Mouse (Mus musculus): ENCODE measurements around the gene Dda1. TPM values are rescaled to one million over a fixed set of nuclear protein-coding genes. Genes with fewer than 3 reads are reported as not detected.
"Not testable (repeated sequence)": the region's sequence is repeated elsewhere in the genome, so short reads cannot be mapped to it uniquely, and the experiment has no call there.

The Dda1 gene
- 119 and 121 TPM in 2 replicates for polyA plus RNA-seq (2012; rRNA removed)

DNA sequence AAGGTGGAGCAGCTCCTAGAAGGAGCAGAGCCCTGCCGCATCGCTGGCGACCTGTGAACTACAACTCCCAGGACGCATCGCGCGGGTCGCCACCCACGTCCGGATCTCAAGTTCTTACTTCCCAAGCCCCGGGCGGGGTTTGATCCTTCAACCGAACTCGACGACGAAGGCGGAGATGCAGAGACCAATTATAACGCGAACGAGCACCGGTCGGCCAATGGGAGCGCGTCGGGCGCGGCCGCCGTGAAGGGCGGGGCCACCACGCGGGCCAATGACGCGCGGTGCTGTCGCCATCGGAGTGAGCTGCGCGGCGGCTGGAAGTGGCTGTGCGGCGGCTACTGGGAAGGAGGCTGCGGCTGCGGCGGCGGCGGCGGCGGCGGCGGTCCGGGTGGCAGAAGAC is at the start of gene Dda1:
Gene Dda1, plus strand, starts transcription at position 284 of the 400 bp plus-strand sequence.
- H3K27ac ChIP-seq (ENCODE audit: insufficient read depth, low read length), result peak within 1 kb of the TSS; percentile 41; the same call in 1 of the 2 replicates
- H3K4me1 ChIP-seq (ENCODE audit: control insufficient read depth, insufficient read depth, low read length), result peaks cover 17% of the 10 kb centered on the region
- H3K4me3 ChIP-seq (replicated peaks; ENCODE audit: insufficient read depth, low read depth, low read length), result peak within 1 kb of the TSS; percentile 90
- TF ChIP-seq POLR2A (IDR thresholded peaks at IDR 0.05; ENCODE audit: borderline replicate concordance, insufficient read depth, low read length), result peak; percentile 59
- TF ChIP-seq CTCF (IDR thresholded peaks at IDR 0.05; ENCODE audit: borderline replicate concordance, insufficient read depth, low read depth, low read length), result no peak
- H3K27me3 ChIP-seq (ENCODE audit: control insufficient read depth, insufficient read depth, low read length), result no peaks in the 10 kb centered on the region
- under 1% methylated on average over 47 of the region's 52 CpGs for WGBS
- DNase-seq, result peak; percentile 97 to 99

DNA sequence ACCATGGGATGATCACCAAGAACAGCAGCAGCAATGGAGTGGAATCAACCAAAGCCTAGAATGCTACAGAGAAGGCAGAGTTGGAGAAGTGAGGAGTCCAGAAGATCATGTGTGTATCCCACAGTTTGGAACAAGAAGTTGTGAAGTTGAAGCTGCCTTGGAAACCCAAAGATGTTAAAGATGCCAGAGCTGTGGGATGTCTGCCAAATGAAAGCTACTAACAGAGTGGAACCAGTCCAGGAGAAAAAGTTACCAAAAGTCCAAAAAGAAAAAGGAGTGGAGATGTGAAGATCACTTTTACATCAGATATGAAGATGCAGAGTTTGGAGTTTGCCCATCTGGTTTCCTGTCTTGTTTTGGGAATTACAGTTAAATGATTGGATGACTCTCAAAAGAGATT is 46.9 kb upstream of the Dda1 start:
- DNase-seq, result no peak
- H3K27ac ChIP-seq (ENCODE audit: insufficient read depth, low read length), result no peak overlapping the region
- TF ChIP-seq CTCF (IDR thresholded peaks at IDR 0.05; ENCODE audit: borderline replicate concordance, insufficient read depth, low read depth, low read length), result no peak
- no peak for TF ChIP-seq POLR2A (IDR thresholded peaks at IDR 0.05; ENCODE audit: borderline replicate concordance, insufficient read depth, low read length)
- no peaks in the 10 kb centered on the region for H3K27me3 ChIP-seq (ENCODE audit: control insufficient read depth, insufficient read depth, low read length)
- no peak overlapping the region for H3K4me3 ChIP-seq (replicated peaks; ENCODE audit: insufficient read depth, low read depth, low read length)
- no peaks in the 10 kb centered on the region for H3K4me1 ChIP-seq (ENCODE audit: control insufficient read depth, insufficient read depth, low read length)

GRCm38 (mm10) chr8:71432935-71433334 is 36.1 kb upstream of the Dda1 start:
- not testable (repeated sequence) for H3K27me3 ChIP-seq (ENCODE audit: control insufficient read depth, insufficient read depth, low read length); DNase-seq; H3K4me1 ChIP-seq (ENCODE audit: control insufficient read depth, insufficient read depth, low read length); H3K4me3 ChIP-seq (replicated peaks; ENCODE audit: insufficient read depth, low read depth, low read length); H3K27ac ChIP-seq (ENCODE audit: insufficient read depth, low read length)
- whole genome bisulfite sequencing, result 89% methylated on average over 1 of the region's 1 CpGs

GRCm38 (mm10) chr8:71437041-71437440 is 32.0 kb upstream of the Dda1 start:
- no peak for DNase-seq
- Histone ChIP-seq H3K27ac (ENCODE audit: insufficient read depth, low read length) (no peak overlapping the region), H3K4me1 (ENCODE audit: control insufficient read depth, insufficient read depth, low read length) (no peaks in the 10 kb centered on the region), H3K27me3 (ENCODE audit: control insufficient read depth, insufficient read depth, low read length) (no peaks in the 10 kb centered on the region), H3K4me3 (replicated peaks; ENCODE audit: insufficient read depth, low read depth, low read length) (no peak overlapping the region)
- TF ChIP-seq POLR2A (IDR thresholded peaks at IDR 0.05; ENCODE audit: borderline replicate concordance, insufficient read depth, low read length) (no peak), CTCF (IDR thresholded peaks at IDR 0.05; ENCODE audit: borderline replicate concordance, insufficient read depth, low read depth, low read length) (no peak)
- 49% methylated on average over 3 of the region's 3 CpGs for WGBS

DNA sequence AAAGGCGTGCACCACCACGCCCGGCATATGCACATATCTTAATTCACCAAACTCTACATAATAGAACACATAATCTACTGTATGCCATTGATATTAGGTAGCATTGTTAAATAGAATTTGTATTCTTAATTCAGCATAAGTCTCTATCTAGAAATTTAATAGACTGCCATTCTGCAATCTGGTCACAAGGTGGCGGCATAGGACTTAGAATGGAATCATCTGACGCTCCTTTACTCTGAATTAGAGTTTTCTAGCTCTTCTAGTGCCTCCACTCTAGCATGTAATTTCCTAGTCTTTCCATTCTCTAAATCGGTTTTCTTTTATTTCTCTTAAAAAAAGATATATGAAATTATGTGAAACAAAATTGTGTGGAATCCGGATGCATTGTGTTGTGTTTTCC is 27.6 kb upstream of the Dda1 start:
- WGBS, result under 1% methylated on average over 7 of the region's 7 CpGs
- Histone ChIP-seq H3K4me3 (replicated peaks; ENCODE audit: insufficient read depth, low read depth, low read length) (no peak overlapping the region), H3K27ac (ENCODE audit: insufficient read depth, low read length) (no peak overlapping the region), H3K27me3 (ENCODE audit: control insufficient read depth, insufficient read depth, low read length) (no peaks in the 10 kb centered on the region), H3K4me1 (ENCODE audit: control insufficient read depth, insufficient read depth, low read length) (no peaks in the 10 kb centered on the region)
- peak; percentile 40 to 48 for DNase-seq
- TF ChIP-seq POLR2A (IDR thresholded peaks at IDR 0.05; ENCODE audit: borderline replicate concordance, insufficient read depth, low read length), result no peak
- peak; percentile 53; the same call in 1 of the 2 replicates for TF ChIP-seq CTCF (IDR thresholded peaks at IDR 0.05; ENCODE audit: borderline replicate concordance, insufficient read depth, low read depth, low read length)

DNA sequence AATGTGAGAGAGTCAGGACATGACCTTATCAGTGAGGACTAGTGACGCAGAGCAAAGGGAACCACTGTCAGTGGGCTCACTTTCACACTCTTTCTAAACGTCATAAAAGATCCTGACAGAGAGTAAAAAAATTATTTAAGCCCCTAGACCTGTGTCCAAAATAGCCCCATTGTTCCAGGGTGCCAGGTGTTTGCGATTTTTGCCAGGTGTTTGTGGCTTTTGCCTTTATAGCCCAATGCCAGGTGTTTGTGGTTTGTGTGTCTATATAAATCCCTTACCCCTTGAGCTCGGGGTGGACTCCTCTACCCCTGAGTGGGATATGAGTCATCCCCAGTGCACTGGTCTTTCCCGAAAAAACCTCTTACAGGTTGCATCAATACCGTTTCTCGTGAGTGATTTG is 23.9 kb upstream of the Dda1 start:
- H3K27me3 ChIP-seq (ENCODE audit: control insufficient read depth, insufficient read depth, low read length), result no peaks in the 10 kb centered on the region
- WGBS, result 79% methylated on average over 7 of the region's 7 CpGs
- TF ChIP-seq POLR2A (IDR thresholded peaks at IDR 0.05; ENCODE audit: borderline replicate concordance, insufficient read depth, low read length), result no peak
- TF ChIP-seq CTCF (IDR thresholded peaks at IDR 0.05; ENCODE audit: borderline replicate concordance, insufficient read depth, low read depth, low read length), result no peak
- no peak overlapping the region for H3K4me3 ChIP-seq (replicated peaks; ENCODE audit: insufficient read depth, low read depth, low read length)
- no peak for DNase-seq
- H3K4me1 ChIP-seq (ENCODE audit: control insufficient read depth, insufficient read depth, low read length), result no peaks in the 10 kb centered on the region
- H3K27ac ChIP-seq (ENCODE audit: insufficient read depth, low read length), result no peak overlapping the region

DNA sequence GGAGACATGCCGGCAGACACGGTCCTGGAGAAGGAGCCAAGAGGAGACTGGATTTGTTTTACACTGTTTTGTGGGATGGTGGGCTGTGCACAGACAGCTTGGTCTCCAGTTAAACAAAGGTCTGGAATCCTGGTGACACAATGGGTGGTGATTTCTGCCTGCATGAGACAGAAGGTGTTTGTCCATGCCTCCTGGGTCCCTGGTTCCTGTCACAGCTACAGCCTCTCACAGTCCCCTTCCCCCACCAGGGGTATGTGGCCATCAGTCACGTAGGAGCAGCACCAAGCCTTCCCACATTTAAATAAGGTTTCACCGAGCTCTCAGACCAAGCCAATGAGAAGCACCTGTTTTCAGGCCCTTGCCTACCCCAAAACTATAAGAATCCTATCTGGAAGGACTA is 17.7 kb upstream of the Dda1 start:
- H3K27ac ChIP-seq (ENCODE audit: insufficient read depth, low read length), result no peak overlapping the region
- no peaks in the 10 kb centered on the region; the same call in 1 of the 2 replicates for H3K4me1 ChIP-seq (ENCODE audit: control insufficient read depth, insufficient read depth, low read length)
- no peak for DNase-seq
- H3K27me3 ChIP-seq (ENCODE audit: control insufficient read depth, insufficient read depth, low read length), result no peaks in the 10 kb centered on the region
- no peak for TF ChIP-seq POLR2A (IDR thresholded peaks at IDR 0.05; ENCODE audit: borderline replicate concordance, insufficient read depth, low read length)
- no peak for TF ChIP-seq CTCF (IDR thresholded peaks at IDR 0.05; ENCODE audit: borderline replicate concordance, insufficient read depth, low read depth, low read length)
- H3K4me3 ChIP-seq (replicated peaks; ENCODE audit: insufficient read depth, low read depth, low read length), result no peak overlapping the region
- 68% methylated on average over 4 of the region's 4 CpGs for WGBS

DNA sequence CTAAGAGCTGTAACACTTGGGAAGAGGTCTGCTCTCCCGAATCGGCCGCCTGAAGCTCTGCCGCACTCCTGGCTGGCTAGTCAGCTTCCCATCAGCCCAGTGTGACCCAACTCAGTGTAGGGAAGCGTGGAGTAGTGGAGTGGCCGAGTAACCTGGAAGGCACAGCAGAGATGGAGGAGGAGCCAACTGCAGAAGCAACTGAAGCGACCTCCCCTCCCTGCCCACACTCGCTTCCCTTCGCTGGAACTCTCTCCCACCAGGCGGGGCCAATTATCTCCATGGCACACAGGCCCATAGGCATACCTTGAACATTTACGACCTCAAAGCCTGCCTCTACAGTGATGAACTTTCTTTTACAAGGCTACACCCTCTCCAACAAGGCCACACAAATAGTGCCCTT is 17.2 kb upstream of the Dda1 start:
- TF ChIP-seq POLR2A (IDR thresholded peaks at IDR 0.05; ENCODE audit: borderline replicate concordance, insufficient read depth, low read length) (no peak), CTCF (IDR thresholded peaks at IDR 0.05; ENCODE audit: borderline replicate concordance, insufficient read depth, low read depth, low read length) (no peak)
- no peak overlapping the region for H3K27ac ChIP-seq (ENCODE audit: insufficient read depth, low read length)
- no peaks in the 10 kb centered on the region for H3K27me3 ChIP-seq (ENCODE audit: control insufficient read depth, insufficient read depth, low read length)
- peaks cover 3% of the 10 kb centered on the region for H3K4me1 ChIP-seq (ENCODE audit: control insufficient read depth, insufficient read depth, low read length)
- 59% methylated on average over 11 of the region's 11 CpGs for WGBS
- H3K4me3 ChIP-seq (replicated peaks; ENCODE audit: insufficient read depth, low read depth, low read length), result no peak overlapping the region
- no peak for DNase-seq
